Mouse (Mus musculus) G1E (cell line): ENCODE results near the gene Ate1.

Experiments
- CTCF ChIP-seq: IDR thresholded peaks from 2 replicates; pipeline ENCODE4 v1.5.1; 2012; ENCODE audit warnings: low read depth, low read length, inconsistent platforms, mixed read lengths
- GATA1 ChIP-seq: IDR thresholded peaks from 2 replicates; pipeline ENCODE4 v1.6.1; 2012; ENCODE audit warnings: borderline replicate concordance, low read length, inconsistent platforms, mixed read lengths
- GATA2 ChIP-seq: IDR thresholded peaks from 2 replicates; pipeline ENCODE4 v1.6.1; 2012; ENCODE audit warnings: low read depth, low read length, inconsistent platforms, borderline replicate concordance
- POLR2AphosphoS5 ChIP-seq: IDR thresholded peaks from 2 replicates; pipeline ENCODE4 v1.6.1; 2012; ENCODE audit warnings: low read depth, low read length, inconsistent platforms; ENCODE audit not compliant: insufficient replicate concordance
- TAL1 ChIP-seq: conservative IDR thresholded peaks from 2 replicates; pipeline ENCODE4 v1.6.1; 2012; ENCODE audit warnings: low read depth, low read length, inconsistent platforms, mixed read lengths

- TF ChIP-seq POLR2AphosphoS5 (no peak), CTCF (peak; percentile 76), GATA2 (no peak), TAL1 (no peak), GATA1 (no peak)
Observed at GRCm38 (mm10) chr7:130533316-130534260, 13.4 kb upstream of the Ate1 start.
